Mouse (Mus musculus) brain, embryonic 14.5 days (tissue): ENCODE measurements around the gene Oxct1.

Experiments
- CTCF ChIP-seq: fragments of 200-500 bp; IDR thresholded peaks from 2 replicates; pipeline ENCODE4 v1.5.1; 2012; ENCODE audit warnings: inconsistent platforms, mild to moderate bottlenecking, moderate library complexity, borderline replicate concordance; ENCODE audit not compliant: insufficient read depth, insufficient read length; ENCODE audit errors: extremely low read depth
- POLR2A ChIP-seq: fragments of 200-500 bp; IDR thresholded peaks from 2 replicates; pipeline ENCODE4 v1.6.1; 2012; ENCODE audit warnings: mild to moderate bottlenecking, inconsistent platforms, borderline replicate concordance; ENCODE audit not compliant: poor library complexity, insufficient read depth, insufficient read length, severe bottlenecking; ENCODE audit errors: extremely low read depth

DNA sequence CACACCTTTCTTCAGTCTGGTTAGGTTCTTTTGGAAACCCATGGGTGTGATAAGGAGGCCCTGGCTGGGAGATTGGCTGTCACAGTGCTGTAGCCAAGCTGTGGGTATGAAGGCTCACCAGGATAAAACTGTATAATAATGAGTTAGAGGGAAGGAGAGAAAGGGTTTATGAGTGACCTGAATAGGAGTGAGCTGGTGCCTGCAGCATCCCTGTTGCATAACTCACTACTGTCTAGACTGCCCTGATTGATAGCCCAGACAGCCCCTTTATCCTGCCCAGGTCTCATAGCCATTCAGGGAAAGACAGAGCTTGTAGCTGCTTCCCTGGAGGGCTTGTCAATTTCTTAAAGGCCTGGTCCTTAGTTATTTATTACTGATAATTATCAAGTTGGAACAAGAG is 171.7 kb downstream of the Oxct1 start:
- TF ChIP-seq CTCF (no peak), POLR2A (no peak)
